18 mouse cellular contexts compared by ENCODE assay signal in genomic region chr10:88362218-88362617, GRCm38 (mm10).
"Had no signal": no experiment of that assay in that cellular context is flagged by ENCODE, and none has a peak within 500 bp of the region (broad histone marks: within the 10 kb centered on the region; RNA-seq: fewer than 3 reads in every experiment).

No protein-coding gene starts in this region.

- DNase-seq: gastrocnemius, adult 2 months; gastrocnemius, postnatal 10 days; gastrocnemius, postnatal 25 days; heart, adult 2 months; heart, postnatal 14 days; heart, postnatal 36 days; kidney, adult 18-20 months; kidney, adult 8-10 months; kidney, postnatal 10 days; kidney, postnatal 25 days; kidney, postnatal 4 days; layer of hippocampus, adult 9-11 months; liver; liver, embryonic 13.5 days had no signal

- ATAC-seq: hindbrain, embryonic 16.5 days; inflammation-experienced regulatory T-cells, adult 6 months; intestine, embryonic 15.5 days; intestine, postnatal 0 days had no signal
